Mouse (Mus musculus) ovary, postnatal 36 days (tissue): ENCODE data around the gene Ppp1r14c.
"Not testable (repeated sequence)": the region's sequence is repeated elsewhere in the genome, so short reads cannot be mapped to it uniquely, and the experiment has no call there.

Experiments
- DNase-seq: peaks from one replicate; pipeline ENCODE4 v3.0.0; 2022; ENCODE audit warnings: low spot score, mixed read lengths

Gene Ppp1r14c

GRCm38 (mm10) chr10:3403416-3404137 lies 37.7 kb downstream of the Ppp1r14c start:
- no peak for DNase-seq

GRCm38 (mm10) chr10:3404362-3404761 lies 38.5 kb downstream of the Ppp1r14c start:
- DNase-seq: no peak

- DNase-seq: no peak
Measured at GRCm38 (mm10) chr10:3406280-3406679, 40.4 kb downstream of the Ppp1r14c start.

DNA sequence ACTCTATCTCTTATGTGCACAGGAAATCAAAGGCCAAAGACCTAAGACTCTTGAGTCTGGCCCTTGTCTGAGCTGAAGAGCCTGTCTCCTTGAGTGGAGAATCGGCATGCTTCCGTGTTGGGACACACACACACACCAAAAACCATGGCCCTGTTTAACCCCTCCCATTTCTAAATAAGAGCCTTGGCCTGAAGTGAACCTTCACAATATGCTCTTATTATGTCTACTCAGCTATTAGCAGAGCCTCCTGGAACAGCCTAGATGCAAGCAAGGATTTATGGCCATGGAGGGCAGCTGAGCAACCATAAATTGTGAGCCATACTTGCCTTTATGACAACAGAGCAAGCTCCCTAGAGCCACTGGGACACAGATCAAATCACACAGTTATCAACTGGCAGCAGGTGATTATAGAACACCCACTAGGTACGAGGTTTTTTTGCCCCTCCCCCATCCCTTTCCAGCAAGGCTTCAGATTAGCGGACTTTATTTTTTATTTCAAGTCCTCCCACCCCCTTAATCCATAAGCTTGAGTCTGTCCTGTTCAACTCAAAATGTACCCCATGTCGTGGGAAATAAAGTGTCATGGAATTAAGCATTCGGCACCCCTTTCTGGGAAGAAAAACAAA lies 42.3 kb downstream of the Ppp1r14c start:
- DNase-seq: no peak

- DNase-seq: no peak
Measured at GRCm38 (mm10) chr10:3408699-3409098, 42.8 kb downstream of the Ppp1r14c start.

DNA sequence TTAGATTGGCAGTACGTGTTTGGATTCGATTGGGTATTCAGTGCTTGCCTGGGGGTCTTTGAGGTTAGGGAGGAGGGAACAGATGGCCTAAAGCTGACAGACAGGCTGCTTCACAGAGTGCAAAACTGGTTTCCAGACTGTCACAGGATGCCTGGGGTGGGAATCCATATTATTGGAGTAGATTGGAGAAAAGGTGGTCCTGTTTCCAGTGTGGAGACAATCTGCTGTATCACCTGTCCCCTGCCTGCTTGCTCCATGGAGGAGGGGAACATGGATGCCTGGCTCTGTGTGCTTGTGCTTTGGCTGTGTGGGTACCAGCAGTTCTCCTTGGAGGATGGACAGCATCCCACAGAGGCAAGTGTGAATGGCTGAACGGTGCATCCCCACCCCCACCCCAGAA lies 45.4 kb downstream of the Ppp1r14c start:
- no peak for DNase-seq

- DNase-seq: no peak
Measured at GRCm38 (mm10) chr10:3411639-3412038, 45.8 kb downstream of the Ppp1r14c start.

DNA sequence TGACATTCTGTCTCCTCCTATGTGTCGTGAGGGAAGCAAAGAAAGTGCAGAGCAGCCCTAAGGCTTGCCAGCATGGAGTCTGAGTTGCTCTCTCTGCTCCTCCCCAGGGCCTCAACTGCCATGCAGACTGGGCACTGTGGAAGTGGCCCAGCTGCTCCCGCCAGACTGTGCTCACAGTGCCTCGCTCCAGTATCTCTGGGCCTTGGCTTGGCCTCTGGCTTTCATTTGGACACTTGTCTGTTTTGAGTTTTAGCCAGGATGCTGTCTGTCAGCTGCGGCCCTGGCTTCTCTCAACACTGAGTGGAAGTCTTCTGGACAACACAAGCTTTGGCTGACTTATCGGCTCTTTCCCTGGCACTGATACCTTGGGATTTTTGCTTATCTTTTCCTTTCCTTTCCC lies 49.0 kb downstream of the Ppp1r14c start:
- DNase-seq: peak; percentile 5

DNA sequence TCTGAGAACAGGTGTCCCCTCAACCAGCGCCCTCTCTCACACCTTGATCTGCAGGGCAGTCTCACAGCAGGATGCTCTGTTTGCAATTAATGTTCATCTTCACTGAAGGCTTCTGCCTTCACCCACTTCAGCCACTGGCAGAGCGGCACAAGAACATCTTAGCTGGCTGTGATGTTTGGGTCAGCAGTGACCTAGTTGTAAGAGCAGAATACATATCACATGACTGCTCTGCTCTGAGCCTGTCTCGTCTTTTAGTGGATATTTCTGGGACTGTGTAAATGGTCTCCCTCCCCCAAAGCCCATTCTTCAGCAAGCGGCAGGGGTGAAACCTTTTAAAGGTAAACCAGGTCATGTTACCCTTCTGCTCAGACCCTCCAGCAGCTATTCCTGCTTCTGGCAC lies 50.7 kb downstream of the Ppp1r14c start:
- DNase-seq: no peak

DNA sequence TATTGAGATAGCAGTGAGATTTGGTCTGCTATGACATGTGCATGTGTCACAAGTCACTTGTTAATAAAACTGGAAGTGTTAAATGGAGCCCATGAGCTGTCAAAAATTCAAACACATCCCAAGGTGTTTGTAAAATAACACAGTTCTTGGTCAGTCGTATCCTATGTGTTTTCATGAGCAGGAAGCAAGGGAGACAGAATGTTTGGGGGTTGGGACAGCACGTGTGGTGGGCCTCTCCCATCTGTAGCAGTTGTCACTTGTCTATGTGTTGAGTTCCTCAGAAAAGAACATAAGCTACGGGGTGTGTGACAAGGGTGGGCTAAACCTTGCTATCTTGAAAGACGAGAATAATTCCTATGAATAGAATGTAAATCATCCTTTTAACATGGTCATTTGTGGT lies 51.6 kb downstream of the Ppp1r14c start:
- no peak for DNase-seq

GRCm38 (mm10) chr10:3424016-3424415 lies 58.2 kb downstream of the Ppp1r14c start:
- no peak for DNase-seq

DNA sequence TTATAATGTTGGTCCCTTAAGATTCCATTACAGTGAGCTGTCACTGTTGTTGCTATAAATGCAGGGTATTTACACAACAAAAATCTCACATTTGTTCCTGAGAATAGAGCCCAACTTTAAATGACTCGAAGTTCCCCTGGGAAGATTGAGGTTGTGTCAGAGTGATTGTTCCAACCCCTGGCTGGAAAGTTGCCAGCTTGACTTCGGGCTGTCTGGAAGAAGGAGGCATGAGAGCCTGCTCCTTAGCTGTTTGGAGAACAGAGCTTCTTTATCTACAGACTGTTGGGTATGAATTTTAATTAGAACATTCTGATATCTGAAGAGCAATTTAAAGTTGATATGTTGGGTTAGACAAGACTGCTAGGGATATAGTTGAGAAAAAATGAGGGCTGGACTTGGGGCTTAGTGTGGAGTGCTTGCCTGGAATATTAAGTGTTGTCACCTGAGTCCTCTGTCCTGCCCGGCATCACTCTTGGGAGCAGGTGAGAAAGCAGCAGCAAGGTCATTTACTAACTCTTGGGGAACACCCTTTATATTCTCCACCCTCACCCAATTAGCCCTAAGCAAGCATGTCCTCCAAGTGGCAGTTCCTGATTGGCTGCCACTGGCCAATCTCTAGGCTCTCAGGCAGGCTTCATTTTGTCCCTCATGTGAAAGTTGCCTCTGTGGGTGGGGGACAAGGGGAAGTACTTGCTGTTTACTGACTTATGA lies 62.0 kb downstream of the Ppp1r14c start:
- no peak for DNase-seq

GRCm38 (mm10) chr10:3434848-3435474 lies 69.1 kb downstream of the Ppp1r14c start:
- no peak for DNase-seq

DNA sequence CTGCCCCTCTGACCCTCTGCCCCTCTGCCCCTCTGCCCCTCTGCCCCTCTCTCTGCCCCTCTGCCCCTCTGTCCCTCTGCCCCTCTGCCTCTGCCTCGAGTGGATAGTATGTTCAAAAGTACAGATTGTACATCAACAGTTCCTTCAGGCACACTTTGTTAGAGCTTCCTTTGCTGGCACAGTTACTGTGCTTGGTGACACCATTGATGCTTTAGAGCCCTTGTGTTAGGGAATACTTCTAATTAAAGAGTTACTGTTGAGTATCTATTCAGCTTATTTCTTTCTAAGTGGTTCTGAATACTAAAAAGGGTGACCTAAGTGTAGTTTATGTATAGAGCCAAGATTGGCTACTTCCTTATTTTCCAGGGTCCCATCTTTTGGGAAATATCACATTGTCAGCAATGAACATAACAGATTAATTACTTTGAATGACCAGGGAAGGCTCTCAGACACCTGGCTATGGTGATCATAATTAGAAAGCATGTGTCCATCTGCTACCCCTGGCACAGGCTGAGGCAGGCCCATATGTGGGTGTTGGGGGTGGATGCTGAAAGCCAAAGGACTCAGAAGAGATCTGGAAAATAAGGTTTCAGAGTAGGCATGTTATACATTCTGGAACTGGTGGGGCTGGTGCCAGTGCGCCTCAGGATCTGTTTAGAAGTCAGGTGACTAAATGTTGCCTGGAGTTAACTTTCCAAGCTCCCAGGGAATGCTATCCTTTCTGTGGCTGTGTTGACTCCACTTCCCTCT lies 75.0 kb downstream of the Ppp1r14c start:
- DNase-seq: no peak

DNA sequence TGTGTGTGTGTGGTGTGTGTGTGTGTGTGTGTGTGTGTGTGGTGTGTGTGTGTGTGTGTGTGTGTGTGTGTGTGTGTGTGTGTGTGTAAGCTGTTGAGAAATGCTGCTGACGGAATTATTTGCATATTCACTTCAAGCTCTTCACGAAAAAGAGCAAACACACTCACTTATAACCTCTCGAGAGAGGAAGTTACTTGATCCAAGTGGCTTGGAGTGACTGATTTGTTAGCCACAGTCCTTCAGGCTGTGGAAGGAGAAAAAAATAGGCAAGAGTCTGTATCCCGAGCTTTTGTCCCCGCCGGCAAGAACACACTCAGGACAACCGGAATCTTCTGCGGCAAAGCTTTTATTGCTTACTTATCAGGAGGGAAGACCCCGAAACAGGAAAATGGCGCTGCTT lies 80.9 kb downstream of the Ppp1r14c start:
- not testable (repeated sequence) for DNase-seq

DNA sequence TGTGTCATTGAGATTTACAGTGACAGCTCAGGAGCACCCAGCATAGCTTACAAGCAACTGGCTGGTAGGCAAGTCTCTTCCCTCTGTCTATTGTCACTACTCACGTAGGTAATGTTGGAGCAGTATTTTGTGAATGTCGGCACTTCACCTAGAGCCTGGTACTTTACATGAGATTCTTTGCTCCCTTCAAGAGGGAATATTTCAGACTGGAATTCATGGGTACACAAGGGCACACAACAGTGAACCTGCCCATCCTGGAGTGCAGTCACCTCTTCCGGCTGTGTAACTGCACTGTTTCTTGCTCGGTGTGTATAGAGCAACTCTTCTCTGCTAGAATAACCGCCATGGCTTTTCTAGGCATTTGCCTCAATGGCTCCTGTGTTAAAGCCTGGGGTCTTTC lies 82.8 kb downstream of the Ppp1r14c start:
- DNase-seq: no peak

GRCm38 (mm10) chr10:3451930-3452329 lies 86.1 kb downstream of the Ppp1r14c start:
- no peak for DNase-seq

DNA sequence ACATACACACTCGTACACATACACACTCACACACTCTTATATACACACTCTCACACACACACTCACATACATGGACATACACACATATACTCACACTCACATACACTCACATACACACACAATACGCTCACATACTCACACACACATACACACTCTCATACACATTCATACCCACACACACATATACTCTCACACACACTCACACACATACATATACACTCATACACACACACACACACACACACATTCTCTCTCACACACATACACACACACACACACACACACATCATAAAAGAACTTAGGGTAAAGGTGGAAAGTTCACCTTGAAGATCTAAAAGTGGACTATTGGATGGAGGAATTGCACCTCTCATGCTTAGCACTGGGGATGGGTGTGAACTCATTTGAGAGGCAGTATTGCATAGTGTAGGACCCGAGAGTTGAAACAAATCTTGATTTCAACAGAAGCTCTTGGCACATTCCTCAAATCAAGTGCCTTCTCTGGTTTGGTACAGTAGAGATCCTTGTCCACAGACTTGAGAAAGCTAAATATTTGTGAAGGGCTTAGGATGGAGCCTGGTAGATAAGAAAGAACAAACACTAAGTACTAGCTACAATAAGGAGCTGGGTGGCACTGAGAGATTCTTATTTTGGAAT lies 87.1 kb downstream of the Ppp1r14c start:
- DNase-seq: no peak

- no peak for DNase-seq
Measured at GRCm38 (mm10) chr10:3458686-3459085, 92.8 kb downstream of the Ppp1r14c start.

GRCm38 (mm10) chr10:3460841-3461240 lies 95.0 kb downstream of the Ppp1r14c start:
- no peak for DNase-seq

- no peak for DNase-seq
Measured at GRCm38 (mm10) chr10:3466135-3466626, 100.3 kb downstream of the Ppp1r14c start.
